Mouse (Mus musculus) midbrain, embryonic 15.5 days (tissue): ENCODE measurements around the gene Sytl5. TPM values are rescaled to one million over a fixed set of nuclear protein-coding genes. Genes with fewer than 3 reads are reported as not detected.

Source experiments
- ATAC-seq: fragments of 200-750 bp; cut with Nextera tagmentation; replicated peaks from 2 replicates; pipeline ENCODE4 v1.8.0; 2017; ENCODE audit warnings: moderate TSS enrichment
- H3K27ac ChIP-seq: fragments of 300-500 bp; sonication (generic); 2 replicates; pipeline ENCODE4 v1.5.1; 2015; ENCODE audit warnings: mild to moderate bottlenecking, inconsistent platforms
- H3K27me3 ChIP-seq: fragments of 300-500 bp; sonication (generic); replicated peaks from 2 replicates; pipeline ENCODE4 v1.6.1; 2015; ENCODE audit warnings: inconsistent platforms
- H3K36me3 ChIP-seq: fragments of 300-500 bp; sonication (generic); replicated peaks from 2 replicates; pipeline ENCODE4 v1.6.1; 2015; ENCODE audit warnings: inconsistent platforms
- H3K4me1 ChIP-seq: fragments of 300-500 bp; sonication (generic); 2 replicates; pipeline ENCODE4 v1.6.1; 2015; ENCODE audit warnings: inconsistent platforms
- H3K4me2 ChIP-seq: fragments of 300-500 bp; sonication (generic); 2 replicates; pipeline ENCODE4 v1.6.1; 2015; ENCODE audit warnings: inconsistent platforms, mild to moderate bottlenecking, moderate library complexity
- H3K4me3 ChIP-seq: fragments of 300-500 bp; sonication (generic); 2 replicates; pipeline ENCODE4 v1.5.1; 2015; ENCODE audit warnings: mild to moderate bottlenecking, inconsistent platforms
- H3K9ac ChIP-seq: fragments of 300-500 bp; sonication (generic); 2 replicates; pipeline ENCODE4 v1.6.1; 2015; ENCODE audit warnings: mild to moderate bottlenecking, inconsistent platforms
- H3K9me3 ChIP-seq: fragments of 300-500 bp; sonication (generic); 2 replicates; pipeline ENCODE4 v1.6.1; 2016; ENCODE audit warnings: inconsistent platforms
- WGBS: fragments of 180-500 bp; shearing (Covaris S2); methylation state at CpG from one replicate; pipeline ENCODE4 v1.1.7; 2015; ENCODE audit warnings: mixed read lengths; 5-methylcytosine and 5-hydroxymethylcytosine counted together
- polyA plus RNA-seq: library from polyadenylated mRNA; unstranded; fragments of >200 nt; fragmentation: Nextera tagmentation; extraction: Ambion mirVana; gene quantifications from 2 replicates; pipeline ENCODE4 v1.2.1, GENCODE M21; 2015

The Sytl5 gene
- polyA plus RNA-seq: 0.46 and 0.56 TPM in 2 replicates

GRCm38 (mm10) chrX:9885322-9885721, at the start of gene Sytl5:
Sytl5 (plus strand) TSS chrX:9885622.
- Histone ChIP-seq H3K9ac (no peak within 1 kb of the TSS), H3K27ac (no peak within 1 kb of the TSS), H3K27me3 (no peaks in the 10 kb centered on the region), H3K9me3 (no peaks in the 10 kb centered on the region), H3K4me2 (no peak within 1 kb of the TSS), H3K4me1 (no peaks in the 10 kb centered on the region), H3K36me3 (no peaks in the 10 kb centered on the region), H3K4me3 (no peak within 1 kb of the TSS)
- no peak for ATAC-seq
- WGBS: 67% methylated on average over 2 of the region's 2 CpGs

- ATAC-seq: no peak
- H3K4me3 ChIP-seq: no peak within 1 kb of the TSS
- H3K9me3 ChIP-seq: no peaks in the 10 kb centered on the region
- H3K27ac ChIP-seq: no peak within 1 kb of the TSS
- no peaks in the 10 kb centered on the region for H3K36me3 ChIP-seq
- WGBS: 79% methylated on average over 3 of the region's 3 CpGs
- no peak within 1 kb of the TSS for H3K4me2 ChIP-seq
- no peaks in the 10 kb centered on the region for H3K4me1 ChIP-seq
- H3K27me3 ChIP-seq: no peaks in the 10 kb centered on the region
- H3K9ac ChIP-seq: no peak within 1 kb of the TSS
These were observed 38.8 kb upstream of the Sytl5 start, which contains the start of gene Hypm for GRCm38 (mm10) chrX:9846628-9847027. Hypm (plus strand) TSS chrX:9846928.

GRCm38 (mm10) chrX:9849403-9849802, 36.0 kb upstream of the Sytl5 start, which contains the start of gene H2al3:
H2al3 (plus strand) TSS chrX:9849703.
- 19% methylated on average over 1 of the region's 1 CpGs for WGBS
- H3K27me3 ChIP-seq: no peaks in the 10 kb centered on the region
- H3K36me3 ChIP-seq: no peaks in the 10 kb centered on the region
- no peak within 1 kb of the TSS for H3K4me2 ChIP-seq
- H3K4me1 ChIP-seq: no peaks in the 10 kb centered on the region
- no peak within 1 kb of the TSS for H3K4me3 ChIP-seq
- no peak within 1 kb of the TSS for H3K27ac ChIP-seq
- ATAC-seq: no peak
- H3K9me3 ChIP-seq: no peaks in the 10 kb centered on the region
- H3K9ac ChIP-seq: no peak within 1 kb of the TSS

- Histone ChIP-seq H3K9me3 (no peaks in the 10 kb centered on the region), H3K9ac (no peak overlapping the region), H3K36me3 (no peaks in the 10 kb centered on the region), H3K27me3 (no peaks in the 10 kb centered on the region), H3K4me1 (no peaks in the 10 kb centered on the region), H3K4me2 (no peak overlapping the region), H3K4me3 (no peak overlapping the region), H3K27ac (no peak overlapping the region)
- 86% methylated on average over 2 of the region's 2 CpGs for WGBS
- ATAC-seq: no peak
These were observed 23.6 kb upstream of the Sytl5 start for GRCm38 (mm10) chrX:9861859-9862258.

- no peak overlapping the region for H3K4me2 ChIP-seq
- no peaks in the 10 kb centered on the region for H3K36me3 ChIP-seq
- H3K27me3 ChIP-seq: no peaks in the 10 kb centered on the region
- H3K9me3 ChIP-seq: no peaks in the 10 kb centered on the region
- H3K9ac ChIP-seq: no peak overlapping the region
- H3K27ac ChIP-seq: no peak overlapping the region
- no peaks in the 10 kb centered on the region for H3K4me1 ChIP-seq
- no peak for ATAC-seq
- H3K4me3 ChIP-seq: no peak overlapping the region
- WGBS: 91% methylated on average over 2 of the region's 2 CpGs
These were observed 9.9 kb upstream of the Sytl5 start for GRCm38 (mm10) chrX:9875519-9875918.

GRCm38 (mm10) chrX:9909572-9909971, 24.1 kb downstream of the Sytl5 start:
- H3K36me3 ChIP-seq: no peaks in the 10 kb centered on the region
- no peak overlapping the region for H3K4me3 ChIP-seq
- no peaks in the 10 kb centered on the region for H3K27me3 ChIP-seq
- no peak for ATAC-seq
- WGBS: 59% methylated on average over 2 of the region's 2 CpGs
- no peak overlapping the region for H3K4me2 ChIP-seq
- no peak overlapping the region for H3K27ac ChIP-seq
- H3K9ac ChIP-seq: no peak overlapping the region
- H3K4me1 ChIP-seq: no peaks in the 10 kb centered on the region
- no peaks in the 10 kb centered on the region for H3K9me3 ChIP-seq

- no peaks in the 10 kb centered on the region for H3K9me3 ChIP-seq
- H3K27ac ChIP-seq: no peak overlapping the region
- no peaks in the 10 kb centered on the region for H3K27me3 ChIP-seq
- no peak overlapping the region for H3K9ac ChIP-seq
- no peak for ATAC-seq
- H3K4me2 ChIP-seq: no peak overlapping the region
- H3K4me1 ChIP-seq: no peaks in the 10 kb centered on the region
- H3K36me3 ChIP-seq: no peaks in the 10 kb centered on the region
- H3K4me3 ChIP-seq: no peak overlapping the region
These were observed 48.4 kb downstream of the Sytl5 start for GRCm38 (mm10) chrX:9933839-9934238.

- H3K9ac ChIP-seq: no peak overlapping the region
These were observed 98.8 kb downstream of the Sytl5 start for GRCm38 (mm10) chrX:9984094-9984669.

GRCm38 (mm10) chrX:10000718-10001117, 115.3 kb downstream of the Sytl5 start:
- WGBS: 77% methylated on average over 1 of the region's 1 CpGs
- ATAC-seq: no peak
- no peak overlapping the region for H3K27ac ChIP-seq

More at GRCm38 (mm10) chrX:9984094-9984669, 98.8 kb downstream of the Sytl5 start:
- no peak overlapping the region for H3K4me3 ChIP-seq
- no peaks in the 10 kb centered on the region for H3K27me3 ChIP-seq
- H3K9me3 ChIP-seq: no peaks in the 10 kb centered on the region
- no peak for ATAC-seq
- no peaks in the 10 kb centered on the region for H3K4me1 ChIP-seq
- H3K4me2 ChIP-seq: no peak overlapping the region
- H3K27ac ChIP-seq: no peak overlapping the region
- no peaks in the 10 kb centered on the region for H3K36me3 ChIP-seq

GRCm38 (mm10) chrX:10005946-10006345, 120.5 kb downstream of the Sytl5 start:
- WGBS: 43% methylated on average over 1 of the region's 1 CpGs
- no peak overlapping the region for H3K9ac ChIP-seq
- no peaks in the 10 kb centered on the region for H3K9me3 ChIP-seq
- H3K27ac ChIP-seq: no peak overlapping the region
- H3K4me2 ChIP-seq: no peak overlapping the region
- no peaks in the 10 kb centered on the region for H3K4me1 ChIP-seq
- no peak overlapping the region for H3K4me3 ChIP-seq
- no peaks in the 10 kb centered on the region for H3K36me3 ChIP-seq
- H3K27me3 ChIP-seq: no peaks in the 10 kb centered on the region
- ATAC-seq: no peak

More at GRCm38 (mm10) chrX:10000718-10001117, 115.3 kb downstream of the Sytl5 start:
- Histone ChIP-seq H3K4me2 (no peak overlapping the region), H3K9ac (no peak overlapping the region), H3K4me3 (no peak overlapping the region), H3K36me3 (no peaks in the 10 kb centered on the region), H3K4me1 (no peaks in the 10 kb centered on the region), H3K27me3 (no peaks in the 10 kb centered on the region), H3K9me3 (no peaks in the 10 kb centered on the region)

- H3K27ac ChIP-seq: no peak overlapping the region
- no peak for ATAC-seq
- H3K36me3 ChIP-seq: no peaks in the 10 kb centered on the region
- no peak overlapping the region for H3K9ac ChIP-seq
- H3K4me3 ChIP-seq: no peak overlapping the region
- 98% methylated on average over 1 of the region's 1 CpGs for WGBS
- no peaks in the 10 kb centered on the region for H3K4me1 ChIP-seq
- no peaks in the 10 kb centered on the region for H3K9me3 ChIP-seq
- H3K27me3 ChIP-seq: no peaks in the 10 kb centered on the region
- no peak overlapping the region for H3K4me2 ChIP-seq
These were observed 122.4 kb downstream of the Sytl5 start for GRCm38 (mm10) chrX:10007675-10008270.

- Histone ChIP-seq H3K4me2 (no peak overlapping the region), H3K27ac (no peak overlapping the region), H3K36me3 (no peaks in the 10 kb centered on the region), H3K9ac (no peak overlapping the region), H3K4me1 (no peaks in the 10 kb centered on the region), H3K4me3 (no peak overlapping the region), H3K27me3 (no peaks in the 10 kb centered on the region), H3K9me3 (no peaks in the 10 kb centered on the region)
- ATAC-seq: no peak
These were observed 124.8 kb downstream of the Sytl5 start for GRCm38 (mm10) chrX:10010202-10010601.

- H3K27ac ChIP-seq: no peak overlapping the region
- no peaks in the 10 kb centered on the region for H3K36me3 ChIP-seq
- H3K4me1 ChIP-seq: no peaks in the 10 kb centered on the region
- ATAC-seq: no peak
- H3K4me3 ChIP-seq: no peak overlapping the region
- H3K9me3 ChIP-seq: no peaks in the 10 kb centered on the region
- H3K4me2 ChIP-seq: no peak overlapping the region
- H3K9ac ChIP-seq: no peak overlapping the region
- H3K27me3 ChIP-seq: no peaks in the 10 kb centered on the region
These were observed 149.2 kb downstream of the Sytl5 start for GRCm38 (mm10) chrX:10034666-10035065.
